Mouse (Mus musculus) CH12.LX (cell line): ENCODE measurements around the gene Mpp1. TPM values are rescaled to one million over a fixed set of nuclear protein-coding genes. Genes with fewer than 3 reads are reported as not detected.
"Not testable (repeated sequence)": the region's sequence is repeated elsewhere in the genome, so short reads cannot be mapped to it uniquely, and the experiment has no call there.

Experiments
- DNase-seq: peaks from one replicate; pipeline ENCODE4 v3.0.0-alpha.2; 2013; ENCODE audit errors: extremely low read depth
- H3K27ac ChIP-seq: 2 replicates; pipeline ENCODE4 v1.5.1; 2012; ENCODE audit warnings: low read depth, mild to moderate bottlenecking, control low read depth, moderate library complexity; ENCODE audit not compliant: insufficient read depth
- H3K27me3 ChIP-seq: replicated peaks from 2 replicates; pipeline ENCODE3; 2012; ENCODE audit warnings: inconsistent platforms
- H3K36me3 ChIP-seq, 2 experiments: replicated peaks in 1 of 2; 2 replicates each; pipeline versions ENCODE3 to v1.6.1; 2012; ENCODE audit warnings: inconsistent platforms in 1 of 2, low read length in 1 of 2, mild to moderate bottlenecking in 1 of 2, mixed read lengths in 1 of 2, moderate library complexity in 1 of 2; ENCODE audit not compliant: control insufficient read depth in 1 of 2, insufficient read depth in 1 of 2
- H3K4me1 ChIP-seq, 2 experiments: 2 replicates each; pipeline ENCODE4 v1.6.1; 2012; ENCODE audit warnings: inconsistent platforms in 1 of 2, moderate library complexity in 1 of 2; ENCODE audit not compliant: insufficient read depth in 2 of 2, control insufficient read depth in 1 of 2
- H3K4me2 ChIP-seq: 2 replicates; pipeline ENCODE4 v1.6.1; 2012; ENCODE audit warnings: low read depth, mild to moderate bottlenecking, control low read depth; ENCODE audit not compliant: poor library complexity, insufficient read depth, severe bottlenecking
- H3K4me3 ChIP-seq, 3 experiments: fragments of 150-350 bp in 1 of 3; sonication (generic) in 1 of 3; replicated peaks in 1 of 3; 2 replicates each; pipeline versions ENCODE3 to v1.5.1; 2011 to 2012; ENCODE audit warnings: low read depth in 2 of 3, low read length in 2 of 3, mild to moderate bottlenecking in 2 of 3, moderate library complexity in 2 of 3, control low read depth in 1 of 3, improper control_type of control experiment in 1 of 3, inconsistent platforms in 1 of 3, mixed read lengths in 1 of 3; ENCODE audit not compliant: poor library complexity in 1 of 3
- H3K79me2 ChIP-seq: replicated peaks from 2 replicates; pipeline ENCODE4 v1.6.1; 2012; ENCODE audit warnings: mild to moderate bottlenecking, moderate library complexity; ENCODE audit not compliant: control insufficient read depth, poor library complexity, insufficient read depth, severe bottlenecking; ENCODE audit errors: extremely low read depth
- H3K9ac ChIP-seq: 2 replicates; pipeline ENCODE4 v1.6.1; 2012; ENCODE audit warnings: low read depth, mild to moderate bottlenecking, control low read depth, moderate library complexity; ENCODE audit not compliant: insufficient read depth
- H3K9me3 ChIP-seq: replicated peaks from 2 replicates; pipeline ENCODE3; 2012; ENCODE audit warnings: low read length, inconsistent platforms, mixed read lengths
- BHLHE40 ChIP-seq: IDR thresholded peaks from 2 replicates; pipeline ENCODE4 v1.6.1; 2011; ENCODE audit warnings: mild to moderate bottlenecking, low read depth, low read length, improper control_type of control experiment
- CHD2 ChIP-seq: IDR thresholded peaks from 2 replicates; pipeline ENCODE4 v1.6.1; 2011; ENCODE audit warnings: low read length, improper control_type of control experiment
- CTCF ChIP-seq, 2 experiments: IDR thresholded peaks in 1 of 2; conservative IDR thresholded peaks in 1 of 2; 2 replicates each; pipeline ENCODE4 v1.5.1; 2011 to 2012; ENCODE audit warnings: low read depth in 2 of 2, low read length in 2 of 2, improper control_type of control experiment in 1 of 2, inconsistent platforms in 1 of 2, mild to moderate bottlenecking in 1 of 2, moderate library complexity in 1 of 2
- ELF1 ChIP-seq: IDR thresholded peaks from 2 replicates; pipeline ENCODE4 v1.6.1; 2014; ENCODE audit warnings: low read depth, mild to moderate bottlenecking, inconsistent platforms, low read length, improper control_type of control experiment
- ETS1 ChIP-seq: conservative IDR thresholded peaks from 2 replicates; pipeline ENCODE4 v1.6.1; 2012; ENCODE audit warnings: low read depth, mild to moderate bottlenecking, inconsistent platforms, low read length, improper control_type of control experiment, moderate library complexity
- GABPA ChIP-seq: IDR thresholded peaks from 2 replicates; pipeline ENCODE4 v1.6.1; 2012; ENCODE audit warnings: low read depth, low read length, improper control_type of control experiment, inconsistent platforms; ENCODE audit not compliant: insufficient replicate concordance
- HCFC1 ChIP-seq: IDR thresholded peaks from 2 replicates; pipeline ENCODE4 v1.6.1; 2012; ENCODE audit warnings: low read depth, mild to moderate bottlenecking, inconsistent platforms, low read length, improper control_type of control experiment
- IRF4 ChIP-seq: IDR thresholded peaks from 2 replicates; pipeline ENCODE4 v1.6.1; 2014; ENCODE audit warnings: low read depth, mild to moderate bottlenecking, inconsistent platforms, low read length, improper control_type of control experiment
- JUN ChIP-seq: IDR thresholded peaks from 2 replicates; pipeline ENCODE4 v1.6.1; 2011; ENCODE audit warnings: low read depth, mild to moderate bottlenecking, low read length, improper control_type of control experiment, moderate library complexity; ENCODE audit not compliant: insufficient read depth
- JUND ChIP-seq: conservative IDR thresholded peaks from 2 replicates; pipeline ENCODE4 v1.6.1; 2011; ENCODE audit warnings: low read depth, low read length, improper control_type of control experiment
- MAFK ChIP-seq: IDR thresholded peaks from 2 replicates; pipeline ENCODE4 v1.6.1; 2011; ENCODE audit warnings: low read length, improper control_type of control experiment; ENCODE audit not compliant: insufficient replicate concordance
- MAZ ChIP-seq: IDR thresholded peaks from 2 replicates; pipeline ENCODE4 v1.6.1; 2012; ENCODE audit warnings: low read depth, mild to moderate bottlenecking, inconsistent platforms, low read length, improper control_type of control experiment, moderate library complexity
- MYC ChIP-seq: IDR thresholded peaks from 2 replicates; pipeline ENCODE4 v1.6.1; 2011; ENCODE audit warnings: low read depth, mild to moderate bottlenecking, improper control_type of control experiment, low read length
- PAX5 ChIP-seq: IDR thresholded peaks from 2 replicates; pipeline ENCODE4 v1.6.1; 2012; ENCODE audit warnings: low read length, inconsistent platforms, mixed read lengths
- POLR2A ChIP-seq: IDR thresholded peaks from 2 replicates; pipeline ENCODE4 v1.6.1; 2011; ENCODE audit warnings: low read depth, mild to moderate bottlenecking, improper control_type of control experiment, low read length
- POLR2AphosphoS2 ChIP-seq: IDR thresholded peaks from 2 replicates; pipeline ENCODE4 v1.6.1; 2011; ENCODE audit warnings: low read depth, low read length, improper control_type of control experiment
- RAD21 ChIP-seq: IDR thresholded peaks from 2 replicates; pipeline ENCODE4 v1.6.1; 2011; ENCODE audit warnings: low read depth, mild to moderate bottlenecking, low read length, improper control_type of control experiment, moderate library complexity
- RCOR1 ChIP-seq: conservative IDR thresholded peaks from 2 replicates; pipeline ENCODE4 v1.6.1; 2012; ENCODE audit warnings: low read depth, mild to moderate bottlenecking, inconsistent platforms, low read length, improper control_type of control experiment
- TBP ChIP-seq: conservative IDR thresholded peaks from 2 replicates; pipeline ENCODE4 v1.6.1; 2011; ENCODE audit warnings: low read depth, low read length, improper control_type of control experiment
- TCF12 ChIP-seq: IDR thresholded peaks from 2 replicates; pipeline ENCODE4 v1.6.1; 2014; ENCODE audit warnings: low read depth, mild to moderate bottlenecking, inconsistent platforms, low read length, improper control_type of control experiment
- ZNF384 ChIP-seq: IDR thresholded peaks from 2 replicates; pipeline ENCODE4 v1.6.1; 2012; ENCODE audit warnings: low read depth, low read length, improper control_type of control experiment, inconsistent platforms
- dilution Hi-C: fragments of 300-500 bp; cut with MboI; formaldehyde crosslinking; loops from 2 replicates; pipeline ENCODE4 v1.14.3; 2020; ENCODE audit warnings: low sequenced_read_pairs; ENCODE audit not compliant: extremely low pct_unique_long_range_greater_than_20kb, extremely low pct_ligation_motif_present
- in situ Hi-C: fragments of 300-500 bp; cut with MboI; formaldehyde crosslinking; loops from 3 replicates; pipeline ENCODE4 v1.14.3; 2019; ENCODE audit warnings: low sequenced_read_pairs, low pct_ligation_motif_present, low pct_unique_long_range_greater_than_20kb, mixed read lengths
- polyA plus RNA-seq: library from polyadenylated mRNA; unstranded; fragments of >175 nt; gene quantifications from 2 replicates; pipeline ENCODE4 v1.2.1, GENCODE M21; 2012; ENCODE audit warnings: low read depth; ENCODE audit not compliant: insufficient read length
- total RNA-seq, 2 experiments: library from RNA; depleted of rRNA; stranded (reverse); fragments of 300-350 nt in 1 of 2; fragments of >200 nt in 1 of 2; gene quantifications; 2 replicates each; pipeline ENCODE4 v1.2.3; 2012 to 2014

The Mpp1 gene
- total and polyA plus RNA-seq, 3 experiments = 10.8 to 30.0 (median 22.2) TPM

- H3K36me3 ChIP-seq = no peaks in the 10 kb centered on the region
- no peaks in the 10 kb centered on the region for H3K79me2 ChIP-seq
- TF ChIP-seq HCFC1 (no peak), PAX5 (no peak), RCOR1 (no peak), TCF12 (no peak), JUND (no peak), GABPA (no peak), MAZ (no peak), POLR2AphosphoS2 (no peak), JUN (no peak), BHLHE40 (no peak), IRF4 (no peak), MYC (no peak), POLR2A (no peak)
- TF ChIP-seq, all 38 proteins: peak for 0
- Histone ChIP-seq H3K9ac (no peak overlapping the region), H3K9me3 (no peaks in the 10 kb centered on the region), H3K27me3 (no peaks in the 10 kb centered on the region), H3K4me1 (no peaks in the 10 kb centered on the region), H3K27ac (no peak overlapping the region), H3K4me2 (no peak overlapping the region), H3K4me3 (no peak overlapping the region)
- dilution Hi-C loops (no loop called here), in situ Hi-C loops (no loop called here)
- DNase-seq = no peak
Measured at GRCm38 (mm10) chrX:75150304-75150703, 19.5 kb upstream of the Mpp1 start.

- dilution Hi-C loops = no loop called here
- H3K27me3 ChIP-seq = no peaks in the 10 kb centered on the region
Measured at GRCm38 (mm10) chrX:75148414-75148813, 17.6 kb upstream of the Mpp1 start.

DNA sequence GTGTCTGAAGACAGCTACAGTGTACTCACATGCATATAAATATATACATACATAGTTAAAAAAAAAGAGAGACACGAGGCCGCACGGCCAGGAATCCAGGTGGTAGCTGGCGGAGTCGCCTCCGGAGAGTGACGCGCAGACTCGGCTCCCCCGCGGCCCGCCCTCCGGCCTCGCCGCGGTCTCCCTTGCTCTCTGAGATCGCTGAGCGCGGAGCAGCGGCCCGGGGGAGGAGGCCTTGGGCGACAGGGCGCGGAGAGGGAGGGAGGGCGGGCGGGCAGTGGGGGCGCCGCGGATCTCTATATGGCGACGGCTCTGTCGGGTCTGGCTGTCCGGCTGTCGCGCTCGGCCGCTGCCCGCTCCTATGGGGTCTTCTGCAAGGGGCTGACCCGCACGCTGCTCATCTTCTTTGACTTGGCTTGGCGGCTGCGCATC, 12.3 kb upstream of the Mpp1 start:
- DNase-seq, H3K27me3 ChIP-seq, H3K36me3 ChIP-seq, dilution Hi-C loops, H3K9ac ChIP-seq, H3K9me3 ChIP-seq, H3K79me2 ChIP-seq, in situ Hi-C loops, H3K4me3 ChIP-seq, H3K4me1 ChIP-seq, H3K4me2 ChIP-seq, H3K27ac ChIP-seq: not testable (repeated sequence)

More at GRCm38 (mm10) chrX:75148414-75148813, 17.6 kb upstream of the Mpp1 start:
- Histone ChIP-seq H3K9ac (no peak overlapping the region), H3K36me3 (no peaks in the 10 kb centered on the region), H3K4me3 (no peak overlapping the region), H3K4me1 (no peaks in the 10 kb centered on the region), H3K27ac (no peak overlapping the region), H3K79me2 (no peaks in the 10 kb centered on the region), H3K9me3 (no peaks in the 10 kb centered on the region), H3K4me2 (no peak overlapping the region)
- TF ChIP-seq ELF1 (no peak), ETS1 (no peak), TBP (no peak), CTCF (conservative IDR thresholded peaks at IDR 0.05 in 1 of 2, IDR thresholded peaks at IDR 0.05 in 1 of 2; ENCODE audit: low read depth in 2 of 2, low read length in 2 of 2) (no peak), CHD2 (no peak), RAD21 (no peak), ZNF384 (no peak), MAFK (no peak)
- no peak for DNase-seq
- in situ Hi-C loops = no loop called here
